29 mouse cellular contexts compared by ENCODE assay signal in genomic region chr14:80731194-80731593, GRCm38 (mm10).
DNase-seq lines count a peak whose midpoint lies in the region; ATAC-seq lines count a peak whose summit lies in the region.
"Had no signal": no experiment of that assay in that cellular context is flagged by ENCODE, and none has a peak within 500 bp of the region (broad histone marks: within the 10 kb centered on the region; RNA-seq: fewer than 3 reads in every experiment).

No protein-coding gene starts in this region.

- H3K4me3 ChIP-seq in forebrain, embryonic 14.5 days (ENCODE audit: low read depth, low read length) = no peak overlapping the region
- no peak overlapping the region for H3K4me3 ChIP-seq in forebrain, embryonic 10.5 days
- no peak overlapping the region for H3K4me3 ChIP-seq in midbrain, embryonic 11.5 days (ENCODE audit: low read depth, low read length)
- H3K4me3 ChIP-seq in midbrain, embryonic 14.5 days (replicated peaks; ENCODE audit: low read depth, low read length) = no peak overlapping the region
- H3K4me3 ChIP-seq: embryonic facial prominence, embryonic 12.5 days; gastrocnemius, adult 2 months; liver, embryonic 12.5 days had no signal

- no peak overlapping the region for H3K4me2 ChIP-seq in forebrain, embryonic 14.5 days (ENCODE audit: low read length)
- no peak overlapping the region for H3K4me2 ChIP-seq in midbrain, embryonic 11.5 days
- no peak overlapping the region for H3K4me2 ChIP-seq in midbrain, embryonic 14.5 days (ENCODE audit: low read length)
- H3K4me2 ChIP-seq: embryonic facial prominence, embryonic 12.5 days; heart, embryonic 11.5 days; liver, embryonic 12.5 days had no signal

- no peaks in the 10 kb centered on the region for H3K4me1 ChIP-seq in forebrain, embryonic 14.5 days (ENCODE audit: control insufficient read depth, insufficient read depth, low read length)
- H3K4me1 ChIP-seq in forebrain, embryonic 10.5 days = no peaks in the 10 kb centered on the region
- no peaks in the 10 kb centered on the region for H3K4me1 ChIP-seq in midbrain, embryonic 11.5 days (ENCODE audit: control insufficient read depth, insufficient read depth, low read length)
- no peaks in the 10 kb centered on the region for H3K4me1 ChIP-seq in midbrain, embryonic 14.5 days (ENCODE audit: control insufficient read depth, insufficient read depth, low read length)
- H3K4me1 ChIP-seq: embryonic facial prominence, embryonic 12.5 days; liver, embryonic 12.5 days had no signal

- no peaks in the 10 kb centered on the region for H3K36me3 ChIP-seq in forebrain, embryonic 14.5 days (ENCODE audit: control insufficient read depth, insufficient read depth, low read length)
- H3K36me3 ChIP-seq in forebrain, embryonic 10.5 days (replicated peaks) = no peaks in the 10 kb centered on the region
- no peaks in the 10 kb centered on the region for H3K36me3 ChIP-seq in midbrain, embryonic 11.5 days (ENCODE audit: control insufficient read depth, insufficient read depth, low read length)
- no peaks in the 10 kb centered on the region for H3K36me3 ChIP-seq in midbrain, embryonic 14.5 days (ENCODE audit: control insufficient read depth, insufficient read depth, low read length)
- H3K36me3 ChIP-seq: embryonic facial prominence, embryonic 12.5 days; liver, embryonic 12.5 days had no signal

- ATAC-seq in forebrain, embryonic 14.5 days = no peak
- ATAC-seq in midbrain, embryonic 11.5 days (ENCODE audit: low FRiP score) = peak; percentile 64; the same call in 1 of the 2 replicates
- ATAC-seq in midbrain, embryonic 14.5 days (ENCODE audit: low FRiP score, low TSS enrichment) = no peak; the same call in 1 of the 2 replicates
- ATAC-seq in frontal cortex, adult (ENCODE audit: low TSS enrichment) = no peak
- ATAC-seq: CD4-positive, CD25-positive, alpha-beta regulatory T cell, adult 4 months; intestine, embryonic 16.5 days; liver, embryonic 12.5 days; liver, postnatal 0 days; midbrain, embryonic 16.5 days had no signal

- H3K27me3 ChIP-seq in forebrain, embryonic 14.5 days (replicated peaks; ENCODE audit: control insufficient read depth, insufficient read depth, low read length) = no peaks in the 10 kb centered on the region
- no peaks in the 10 kb centered on the region for H3K27me3 ChIP-seq in forebrain, embryonic 10.5 days (ENCODE audit: poor library complexity, severe bottlenecking)
- H3K27me3 ChIP-seq in midbrain, embryonic 11.5 days (ENCODE audit: control insufficient read depth, insufficient read depth, low read length) = no peaks in the 10 kb centered on the region
- no peaks in the 10 kb centered on the region for H3K27me3 ChIP-seq in midbrain, embryonic 14.5 days (ENCODE audit: control insufficient read depth, insufficient read depth, low read length)
- H3K27me3 ChIP-seq: embryonic facial prominence, embryonic 12.5 days; liver, embryonic 12.5 days had no signal

- H3K9ac ChIP-seq in forebrain, embryonic 14.5 days (ENCODE audit: low read length) = no peak overlapping the region
- no peak overlapping the region for H3K9ac ChIP-seq in midbrain, embryonic 11.5 days (ENCODE audit: low read length)
- H3K9ac ChIP-seq in midbrain, embryonic 14.5 days (replicated peaks; ENCODE audit: low read length) = no peak overlapping the region
- H3K9ac ChIP-seq: embryonic facial prominence, embryonic 12.5 days; liver, embryonic 12.5 days; liver, postnatal 0 days had no signal

- no peak overlapping the region for H3K27ac ChIP-seq in forebrain, embryonic 14.5 days (ENCODE audit: low read depth, low read length)
- H3K27ac ChIP-seq in forebrain, embryonic 10.5 days = no peak overlapping the region
- no peak overlapping the region for H3K27ac ChIP-seq in midbrain, embryonic 11.5 days (ENCODE audit: low read depth, low read length)
- H3K27ac ChIP-seq in midbrain, embryonic 14.5 days (replicated peaks; ENCODE audit: low read depth, low read length) = no peak overlapping the region
- H3K27ac ChIP-seq: embryonic facial prominence, embryonic 12.5 days; gastrocnemius, adult 2 months; kidney, postnatal 0 days; liver, embryonic 12.5 days; stomach, postnatal 0 days had no signal

- 38% methylated on average over 5 of the region's 5 CpGs for whole genome bisulfite sequencing in forebrain, embryonic 14.5 days
- WGBS in forebrain, embryonic 10.5 days = 71% methylated on average over 5 of the region's 5 CpGs
- 61% methylated on average over 5 of the region's 5 CpGs for WGBS in midbrain, embryonic 11.5 days
- 47% methylated on average over 5 of the region's 5 CpGs for WGBS in midbrain, embryonic 14.5 days

- no peaks in the 10 kb centered on the region for H3K9me3 ChIP-seq in forebrain, embryonic 14.5 days (replicated peaks; ENCODE audit: control insufficient read depth, low read length)
- no peaks in the 10 kb centered on the region for H3K9me3 ChIP-seq in forebrain, embryonic 10.5 days
- H3K9me3 ChIP-seq in midbrain, embryonic 11.5 days (ENCODE audit: control insufficient read depth, low read length) = no peaks in the 10 kb centered on the region
- H3K9me3 ChIP-seq in midbrain, embryonic 14.5 days (ENCODE audit: control insufficient read depth, low read length) = no peaks in the 10 kb centered on the region
- H3K9me3 ChIP-seq: embryonic facial prominence, embryonic 12.5 days; liver, embryonic 12.5 days had no signal

- peak; percentile 2 for DNase-seq in forebrain, embryonic 14.5 days (ENCODE audit: low spot score)
- no peak for DNase-seq in forebrain, embryonic 10.5 days (ENCODE audit: extremely low spot score, low spot score)
- peak; percentile 81 for DNase-seq in midbrain, embryonic 11.5 days (ENCODE audit: low spot score, missing footprints)
- DNase-seq in midbrain, embryonic 14.5 days = no peak
- DNase-seq in embryo, embryonic 10.5 days (ENCODE audit: low spot score) = peak; percentile 7
- no peak for DNase-seq in frontal cortex, postnatal 10 days (ENCODE audit: low spot score in 2 of 2)
- DNase-seq: adrenal gland, postnatal 14 days; cerebellum, adult 18-20 months; gastrocnemius, adult 2 months; gastrocnemius, postnatal 36 days; heart, adult 18-20 months; heart, postnatal 36 days; kidney, adult 8-10 months; kidney, postnatal 4 days; left cerebral cortex, postnatal 4 days; liver, postnatal 0 days; lung, postnatal 36 days; right cerebral cortex, postnatal 4 days; thymus, adult 2 months; thymus, postnatal 36 days had no signal

Comparison
In these comparisons a context has a peak if more than half of its experiments do, and no peak if none do; other contexts are left out.
1. DNase-seq: peak in forebrain, embryonic 14.5 days (single experiment), midbrain, embryonic 11.5 days (single experiment) and embryo, embryonic 10.5 days (single experiment); none in forebrain, embryonic 10.5 days (single experiment), midbrain, embryonic 14.5 days (single experiment) and frontal cortex, postnatal 10 days (0 of 2).